ENCODE assay signal across 8 mouse cellular contexts in the genomic region with DNA sequence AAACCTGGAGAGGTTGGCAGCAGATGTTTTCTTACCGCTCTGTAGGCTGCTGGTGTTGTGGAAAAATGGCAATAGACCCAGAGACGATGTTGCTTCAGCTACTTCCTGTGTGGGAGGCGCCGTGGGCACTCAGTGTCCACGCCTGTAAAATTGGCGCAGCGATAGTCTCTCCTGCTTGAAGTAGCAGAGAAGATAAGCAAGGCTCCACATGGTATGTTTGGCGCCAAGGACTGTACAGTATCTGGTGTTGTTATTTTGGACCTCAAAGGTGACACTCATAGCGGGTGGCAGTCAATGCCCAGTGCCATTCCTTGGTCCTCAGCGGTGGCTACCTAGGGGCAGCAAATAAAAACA. TPM values are rescaled to one million over a fixed set of nuclear protein-coding genes. Genes with fewer than 3 reads are reported as not detected.
DNase-seq lines count a peak whose midpoint lies in the region; ATAC-seq and TF ChIP-seq lines count a peak whose summit lies in the region.

No protein-coding gene starts in this region.

- H3K36me3 ChIP-seq in spleen, adult 2 months (ENCODE audit: control insufficient read depth, insufficient read depth, low read length): no peaks in the 10 kb centered on the region
- no peaks in the 10 kb centered on the region for H3K36me3 ChIP-seq in intestine, embryonic 15.5 days
- H3K36me3 ChIP-seq in midbrain, embryonic 14.5 days (ENCODE audit: control insufficient read depth, insufficient read depth, low read length): no peaks in the 10 kb centered on the region

- no peaks in the 10 kb centered on the region for H3K27me3 ChIP-seq in spleen, adult 2 months (ENCODE audit: control insufficient read depth, insufficient read depth, low read length)
- H3K27me3 ChIP-seq in intestine, embryonic 15.5 days (replicated peaks): no peaks in the 10 kb centered on the region
- peaks cover 30% of the 10 kb centered on the region for H3K27me3 ChIP-seq in midbrain, embryonic 14.5 days (ENCODE audit: control insufficient read depth, insufficient read depth, low read length)

- H3K9ac ChIP-seq in intestine, embryonic 15.5 days: no peak overlapping the region
- peak overlapping the region; percentile 24; the same call in 1 of the 2 replicates for H3K9ac ChIP-seq in midbrain, embryonic 14.5 days (replicated peaks; ENCODE audit: low read length)

- WGBS in spleen, adult 2 months: 27% methylated on average over 10 of the region's 10 CpGs
- 29% methylated on average over 10 of the region's 10 CpGs for WGBS in intestine, embryonic 15.5 days
- WGBS in midbrain, embryonic 14.5 days: 6% methylated on average over 10 of the region's 10 CpGs

- no peak for ATAC-seq in intestine, embryonic 15.5 days
- ATAC-seq in midbrain, embryonic 14.5 days (ENCODE audit: low FRiP score, low TSS enrichment): no peak

- TF ChIP-seq CTCF in spleen, adult 2 months (IDR thresholded peaks at IDR 0.05; ENCODE audit: extremely low read depth, insufficient read depth, insufficient read length, insufficient replicate concordance): no peak

- H3K4me3 ChIP-seq in spleen, adult 2 months (ENCODE audit: extremely low read depth, insufficient read depth, insufficient read length): peak overlapping the region; percentile 0; the same call in 1 of the 2 replicates
- 0 out of 2 replicates have a peak overlapping the region, but pooled peaks have one; percentile 6 for H3K4me3 ChIP-seq in intestine, embryonic 15.5 days (replicated peaks)
- no peak overlapping the region for H3K4me3 ChIP-seq in midbrain, embryonic 14.5 days (replicated peaks; ENCODE audit: low read depth, low read length)

- intact Hi-C loops in left cerebral cortex, postnatal 25 days (cut with DNase I): no loop called here

- no peak for DNase-seq in spleen, adult 2 months (ENCODE audit: low read depth in 1 of 2, low spot score in 2 of 2)
- no peak for DNase-seq in spleen, adult 12 weeks (ENCODE audit: low spot score)
- peak; percentile 71 to 82 for DNase-seq in heart, adult 18-20 months
- no peak for DNase-seq in midbrain, embryonic 14.5 days
- no peak for DNase-seq in left cerebral cortex, postnatal 25 days (ENCODE audit: low spot score in 2 of 2)
- DNase-seq in adrenal gland, adult (ENCODE audit: inconsistent age in 2 of 2, low spot score in 1 of 2): no peak
- DNase-seq in cerebellum, postnatal 4 days (ENCODE audit: low spot score in 2 of 2): no peak

- peaks cover 5% of the 10 kb centered on the region; the same call in 1 of the 2 replicates for H3K4me1 ChIP-seq in spleen, adult 2 months (ENCODE audit: control insufficient read depth, insufficient read depth, insufficient read length)
- H3K4me1 ChIP-seq in intestine, embryonic 15.5 days (replicated peaks): peaks cover 53% of the 10 kb centered on the region
- peaks cover 53% of the 10 kb centered on the region for H3K4me1 ChIP-seq in midbrain, embryonic 14.5 days (ENCODE audit: control insufficient read depth, insufficient read depth, low read length)

- H3K9me3 ChIP-seq in intestine, embryonic 15.5 days: no peaks in the 10 kb centered on the region
- no peaks in the 10 kb centered on the region for H3K9me3 ChIP-seq in midbrain, embryonic 14.5 days (ENCODE audit: control insufficient read depth, low read length)

- no peak overlapping the region for H3K27ac ChIP-seq in spleen, adult 2 months (ENCODE audit: insufficient read depth, low read length)
- H3K27ac ChIP-seq in intestine, embryonic 15.5 days: no peak overlapping the region
- H3K27ac ChIP-seq in midbrain, embryonic 14.5 days (replicated peaks; ENCODE audit: low read depth, low read length): peak overlapping the region; percentile 80

- no peak for TF ChIP-seq POLR2A in spleen, adult 2 months (IDR thresholded peaks at IDR 0.05; ENCODE audit: low read depth, low read length)

- peak overlapping the region; percentile 50 for H3K4me2 ChIP-seq in intestine, embryonic 15.5 days (replicated peaks)
- H3K4me2 ChIP-seq in midbrain, embryonic 14.5 days (ENCODE audit: low read length): peak overlapping the region; percentile 32

RNA-seq across cellular contexts. Expression of a gene that starts 34.7 kb away (rescaled TPM):
- polyA plus RNA-seq in spleen, adult 2 months (2012; rRNA removed): 4.1 and 5.5 TPM in 2 replicates
- 10 to 100 TPM; 12.6 to 14.6 TPM for total RNA-seq in heart, adult 18-20 months (2021)
- polyA plus RNA-seq in intestine, embryonic 15.5 days (2015; fragmentation: Nextera tagmentation; extraction: Ambion mirVana): 428 and 484 TPM in 2 replicates
- polyA plus RNA-seq in midbrain, embryonic 14.5 days (2014; fragmentation: Nextera tagmentation; extraction: Ambion mirVana): 14.7 and 15.2 TPM in 2 replicates
- total RNA-seq in left cerebral cortex, postnatal 25 days (2021): 1 to 10 TPM; 5.7 to 6.4 TPM

Comparison
In these comparisons a context has a peak if more than half of its experiments do, and no peak if none do; other contexts are left out.
1. DNase-seq: peak in heart, adult 18-20 months (2 of 2); none in spleen, adult 2 months (0 of 2), spleen, adult 12 weeks (single experiment), midbrain, embryonic 14.5 days (single experiment), left cerebral cortex, postnatal 25 days (0 of 2), adrenal gland, adult (0 of 2) and cerebellum, postnatal 4 days (0 of 2).
2. RNA of a gene that starts 34.7 kb away (polyA plus RNA-seq): 428 to 484 TPM in intestine, embryonic 15.5 days; 14.7 to 15.2 TPM in midbrain, embryonic 14.5 days and 4.1 to 5.5 TPM in spleen, adult 2 months; every median in the first group is over 10 times any median in the second.